Mouse (Mus musculus): ENCODE results near the gene Dand5. TPM values are rescaled to one million over a fixed set of nuclear protein-coding genes. Genes with fewer than 3 reads are reported as not detected.
A peak's percentile ranks its signal among the peaks of the same experiment; 100 is the strongest.

The Dand5 gene
- polyA plus RNA-seq, 1 experiment = 6.7 TPM

DNA sequence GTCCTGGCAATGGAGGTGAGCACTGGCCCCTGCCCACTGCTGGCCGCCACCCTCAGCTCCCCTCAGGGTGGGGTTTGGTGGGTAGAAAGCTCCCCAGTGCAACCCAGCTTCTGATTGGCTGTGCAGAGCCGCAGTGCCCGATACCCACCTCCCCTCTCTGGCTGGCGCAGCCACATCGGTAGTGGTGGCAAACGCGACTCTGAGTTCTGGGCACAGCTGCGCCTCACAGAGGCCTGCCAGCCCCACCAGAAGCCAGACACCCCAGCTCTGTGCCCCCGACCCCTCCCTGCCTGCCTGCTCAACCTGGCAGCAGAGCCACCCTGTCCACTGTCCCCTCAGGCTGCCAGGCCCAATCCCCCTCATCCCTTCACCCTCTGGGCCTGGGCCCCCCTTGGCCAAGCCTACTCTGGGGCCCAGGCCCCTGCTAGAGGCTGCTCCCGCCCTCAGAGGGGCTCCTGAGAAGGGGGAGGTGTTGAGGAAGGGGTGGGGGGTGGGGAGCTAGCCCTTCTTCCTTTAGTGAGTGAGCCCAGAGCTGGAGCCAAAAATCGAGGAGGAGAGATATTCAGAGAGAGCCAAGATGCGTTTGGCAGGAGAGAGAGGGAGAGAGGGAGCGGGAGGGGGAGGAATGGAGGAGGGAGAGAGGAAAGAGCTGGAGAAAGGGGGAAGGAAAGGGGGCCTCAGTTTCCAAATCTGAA is 28.7 kb downstream of the Dand5 start:
- Histone ChIP-seq H3K36me3 (ENCODE audit: control insufficient read depth, insufficient read depth) (peaks cover 6% of the 10 kb centered on the region), H3K4me2 (ENCODE audit: low read depth) (no peak overlapping the region), H3K79me2 (ENCODE audit: control insufficient read depth, insufficient read depth) (peaks cover 99% of the 10 kb centered on the region), H3K27me3 (ENCODE audit: control insufficient read depth, insufficient read depth, insufficient read length) (no peaks in the 10 kb centered on the region), H3ac (ENCODE audit: control insufficient read depth, insufficient read length) (no peak overlapping the region), H3K4me3 (no peak overlapping the region)
- TF ChIP-seq POLR2AphosphoS2 (IDR thresholded peaks at IDR 0.05; ENCODE audit: insufficient read length, low read depth) = no peak
- TF ChIP-seq REST (IDR thresholded peaks at IDR 0.05; ENCODE audit: insufficient read depth, insufficient read length) = no peak
- TF ChIP-seq TCF3 (IDR thresholded peaks at IDR 0.05; ENCODE audit: insufficient read length, low read depth) = no peak
- no peak for TF ChIP-seq USF1 (IDR thresholded peaks at IDR 0.05; ENCODE audit: low read depth)
- no peak for TF ChIP-seq SRF (IDR thresholded peaks at IDR 0.05; ENCODE audit: control insufficient read depth, insufficient read length, low read depth)
- no peak for TF ChIP-seq E2F4 (IDR thresholded peaks at IDR 0.05; ENCODE audit: insufficient read depth)
- no peak for TF ChIP-seq MYOG (IDR thresholded peaks at IDR 0.05; ENCODE audit: control insufficient read depth in 1 of 3, insufficient read depth in 1 of 3, insufficient read length in 2 of 3, low read depth in 2 of 3)
- TF ChIP-seq CEBPB (IDR thresholded peaks at IDR 0.05; ENCODE audit: insufficient read depth, poor library complexity, severe bottlenecking) = no peak
- TF ChIP-seq TCF12 (IDR thresholded peaks at IDR 0.05; ENCODE audit: insufficient read depth, poor library complexity, severe bottlenecking) = no peak
- no peak for TF ChIP-seq MYOD1 (IDR thresholded peaks at IDR 0.05; ENCODE audit: control insufficient read depth in 1 of 3, insufficient read length in 2 of 3, low read depth in 2 of 3)
- TF ChIP-seq MAX (IDR thresholded peaks at IDR 0.05; ENCODE audit: low read depth) = no peak

DNA sequence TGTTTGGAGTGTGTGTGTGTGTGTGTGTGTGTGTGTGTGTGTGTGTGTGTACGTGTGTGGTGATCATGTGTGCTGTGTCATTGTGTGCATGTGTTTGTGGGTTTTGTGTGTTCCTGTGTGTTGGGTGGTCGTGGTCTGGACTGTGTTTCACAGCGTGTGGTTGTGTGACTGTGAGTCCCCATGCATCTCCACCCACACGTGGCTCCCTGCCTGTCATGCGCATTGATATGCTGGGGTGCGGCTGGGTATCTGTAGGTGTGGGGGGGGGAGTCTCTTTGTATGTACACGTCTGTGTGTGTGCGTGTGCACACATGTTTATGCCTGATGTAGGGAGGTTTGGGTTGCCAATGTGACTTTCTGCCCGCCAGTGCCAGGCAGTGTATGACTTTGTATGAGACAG is 29.5 kb downstream of the Dand5 start:
- Histone ChIP-seq H3K4me2 (ENCODE audit: low read depth) (no peak overlapping the region), H3K27me3 (ENCODE audit: control insufficient read depth, insufficient read depth, insufficient read length) (no peaks in the 10 kb centered on the region), H3K36me3 (ENCODE audit: control insufficient read depth, insufficient read depth) (peaks cover 6% of the 10 kb centered on the region), H3K79me2 (ENCODE audit: control insufficient read depth, insufficient read depth) (peaks cover 99% of the 10 kb centered on the region), H3ac (ENCODE audit: control insufficient read depth, insufficient read length) (no peak overlapping the region), H3K4me3 (no peak overlapping the region)
- TF ChIP-seq CEBPB (IDR thresholded peaks at IDR 0.05; ENCODE audit: insufficient read depth, poor library complexity, severe bottlenecking) (no peak), POLR2A (IDR thresholded peaks at IDR 0.05; ENCODE audit: insufficient read length, low read depth) (peak; percentile 25)

DNA sequence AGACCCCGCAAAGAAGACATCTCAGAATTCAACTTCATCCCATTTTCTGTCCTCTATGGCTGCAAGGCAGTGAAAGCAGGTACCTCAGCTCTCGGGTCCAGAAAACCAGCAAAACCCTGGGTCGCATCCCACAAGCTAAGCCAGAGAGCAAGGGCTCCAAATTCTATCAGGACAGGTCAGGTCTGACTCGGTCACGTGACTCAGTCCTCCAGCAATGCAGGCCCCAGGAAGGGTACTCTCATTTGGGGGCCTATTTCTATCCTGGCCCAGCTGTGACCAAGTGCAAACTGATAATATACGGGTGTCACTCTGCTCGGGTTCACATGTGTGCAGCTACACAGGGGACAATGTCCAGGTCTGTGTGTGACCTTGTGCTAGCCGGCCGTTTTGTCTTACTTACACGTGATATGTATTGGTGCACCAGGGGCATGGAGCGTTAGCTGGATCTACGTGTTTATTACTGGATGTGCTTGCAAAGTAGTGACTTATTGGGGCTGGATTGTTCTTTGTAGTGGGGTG is 30.1 kb downstream of the Dand5 start:
- Histone ChIP-seq H3K4me2 (ENCODE audit: low read depth) (no peak overlapping the region), H3K27me3 (ENCODE audit: control insufficient read depth, insufficient read depth, insufficient read length) (no peaks in the 10 kb centered on the region), H3ac (ENCODE audit: control insufficient read depth, insufficient read length) (no peak overlapping the region), H3K4me3 (no peak overlapping the region), H3K79me2 (ENCODE audit: control insufficient read depth, insufficient read depth) (peaks cover 97% of the 10 kb centered on the region), H3K36me3 (ENCODE audit: control insufficient read depth, insufficient read depth) (peaks cover 6% of the 10 kb centered on the region)
- TF ChIP-seq USF1 (IDR thresholded peaks at IDR 0.05; ENCODE audit: low read depth) (peak; percentile 83), TCF3 (IDR thresholded peaks at IDR 0.05; ENCODE audit: insufficient read length, low read depth) (no peak)

DNA sequence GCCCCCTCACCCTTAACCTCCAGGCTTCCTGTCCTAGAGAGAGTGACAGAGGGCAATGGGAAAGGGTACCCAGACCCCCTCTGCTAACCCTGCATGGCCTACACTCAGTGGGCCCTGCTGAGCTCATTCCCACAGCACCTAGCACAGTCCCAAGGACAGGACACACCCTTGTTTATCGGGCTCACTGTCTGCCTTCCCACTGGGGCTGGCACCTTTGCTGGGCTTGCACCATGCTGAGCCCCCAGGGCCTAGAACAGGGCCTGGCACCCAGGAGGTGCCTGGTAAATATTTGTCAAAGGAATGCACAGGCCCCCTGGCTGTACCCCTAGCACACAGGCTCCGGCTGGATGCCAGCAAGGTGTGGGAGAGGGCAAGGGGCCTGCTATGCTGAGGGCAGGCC is 32.1 kb downstream of the Dand5 start:
- TF ChIP-seq SRF (IDR thresholded peaks at IDR 0.05; ENCODE audit: control insufficient read depth, insufficient read length, low read depth) = no peak
- TF ChIP-seq E2F4 (IDR thresholded peaks at IDR 0.05; ENCODE audit: insufficient read depth) = no peak
- no peak for TF ChIP-seq POLR2AphosphoS2 (IDR thresholded peaks at IDR 0.05; ENCODE audit: insufficient read length, low read depth)
- TF ChIP-seq USF1 (IDR thresholded peaks at IDR 0.05; ENCODE audit: low read depth) = no peak
- Histone ChIP-seq H3K27me3 (ENCODE audit: control insufficient read depth, insufficient read depth, insufficient read length) (no peaks in the 10 kb centered on the region), H3K79me2 (ENCODE audit: control insufficient read depth, insufficient read depth) (peaks cover 89% of the 10 kb centered on the region), H3K4me2 (ENCODE audit: low read depth) (peak overlapping the region; percentile 45), H3ac (ENCODE audit: control insufficient read depth, insufficient read length) (no peak overlapping the region), H3K4me3 (no peak overlapping the region), H3K36me3 (ENCODE audit: control insufficient read depth, insufficient read depth) (no peaks in the 10 kb centered on the region)

DNA sequence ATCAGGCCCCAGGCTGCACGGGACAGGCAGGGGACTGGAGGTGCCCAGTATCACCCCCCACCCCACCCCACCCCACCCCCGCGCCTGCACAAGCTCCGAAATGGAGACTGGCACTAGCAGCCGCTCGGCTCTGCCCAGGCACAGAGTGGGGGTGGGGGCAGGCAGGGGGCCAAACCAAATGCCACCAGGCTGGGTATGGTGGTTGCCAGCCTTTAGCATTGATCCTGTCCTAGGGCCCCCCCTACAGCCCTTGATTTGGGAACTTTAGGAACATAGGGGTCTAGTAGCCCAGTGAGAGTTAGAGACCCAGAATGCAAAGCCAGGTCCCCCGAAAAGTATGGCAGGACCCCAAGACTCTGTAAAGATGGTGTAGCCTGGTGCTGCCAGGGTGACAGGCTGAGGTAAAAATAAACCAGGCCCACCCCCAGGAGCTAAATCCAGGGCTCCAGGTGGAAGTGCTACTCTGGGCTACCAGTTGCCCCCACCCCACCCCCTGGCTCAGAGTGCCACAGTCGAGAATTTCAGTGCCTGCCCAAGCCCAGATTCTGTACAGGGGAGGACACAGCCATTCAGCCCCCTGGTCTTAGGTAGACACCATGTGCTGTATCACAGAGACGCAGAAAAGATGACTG is 32.7 kb downstream of the Dand5 start:
- Histone ChIP-seq H3K36me3 (ENCODE audit: control insufficient read depth, insufficient read depth) (no peaks in the 10 kb centered on the region), H3K79me2 (ENCODE audit: control insufficient read depth, insufficient read depth) (peaks cover 89% of the 10 kb centered on the region), H3ac (ENCODE audit: control insufficient read depth, insufficient read length) (no peak overlapping the region), H3K4me2 (ENCODE audit: low read depth) (peak overlapping the region; percentile 45), H3K4me3 (no peak overlapping the region), H3K27me3 (ENCODE audit: control insufficient read depth, insufficient read depth, insufficient read length) (no peaks in the 10 kb centered on the region)
- TF ChIP-seq TCF12 (IDR thresholded peaks at IDR 0.05; ENCODE audit: insufficient read depth, poor library complexity, severe bottlenecking) (no peak), USF1 (IDR thresholded peaks at IDR 0.05; ENCODE audit: low read depth) (no peak), SRF (IDR thresholded peaks at IDR 0.05; ENCODE audit: control insufficient read depth, insufficient read length, low read depth) (no peak), TCF3 (IDR thresholded peaks at IDR 0.05; ENCODE audit: insufficient read length, low read depth) (no peak), MYOD1 (IDR thresholded peaks at IDR 0.05; ENCODE audit: control insufficient read depth in 1 of 3, insufficient read length in 2 of 3, low read depth in 2 of 3) (no peak), MYOG (IDR thresholded peaks at IDR 0.05; ENCODE audit: control insufficient read depth in 1 of 3, insufficient read depth in 1 of 3, insufficient read length in 2 of 3, low read depth in 2 of 3) (no peak), POLR2A (IDR thresholded peaks at IDR 0.05; ENCODE audit: insufficient read length, low read depth) (no peak), REST (IDR thresholded peaks at IDR 0.05; ENCODE audit: insufficient read depth, insufficient read length) (no peak), POLR2AphosphoS2 (IDR thresholded peaks at IDR 0.05; ENCODE audit: insufficient read length, low read depth) (no peak), CEBPB (IDR thresholded peaks at IDR 0.05; ENCODE audit: insufficient read depth, poor library complexity, severe bottlenecking) (no peak), E2F4 (IDR thresholded peaks at IDR 0.05; ENCODE audit: insufficient read depth) (no peak), MAX (IDR thresholded peaks at IDR 0.05; ENCODE audit: low read depth) (no peak)
